Mouse (Mus musculus): ENCODE measurements at regions not wholly inside any gene's neighbourhood (a gene's known extent, or its start where the extent isn't known, plus 50 kb on each side); places are given as distances from the start of the nearest gene placed in this dataset.

GRCm38 (mm10) chr1:76832311-76832710, 682.6 kb downstream of the Epha4 start:
- no peak for TF ChIP-seq CTCF (IDR thresholded peaks at IDR 0.05; ENCODE audit: extremely low read depth, insufficient read depth, low read length)
- no peak for TF ChIP-seq POLR2A (IDR thresholded peaks at IDR 0.05; ENCODE audit: extremely low read depth, insufficient read depth, low read length)
